In the genomic region with DNA sequence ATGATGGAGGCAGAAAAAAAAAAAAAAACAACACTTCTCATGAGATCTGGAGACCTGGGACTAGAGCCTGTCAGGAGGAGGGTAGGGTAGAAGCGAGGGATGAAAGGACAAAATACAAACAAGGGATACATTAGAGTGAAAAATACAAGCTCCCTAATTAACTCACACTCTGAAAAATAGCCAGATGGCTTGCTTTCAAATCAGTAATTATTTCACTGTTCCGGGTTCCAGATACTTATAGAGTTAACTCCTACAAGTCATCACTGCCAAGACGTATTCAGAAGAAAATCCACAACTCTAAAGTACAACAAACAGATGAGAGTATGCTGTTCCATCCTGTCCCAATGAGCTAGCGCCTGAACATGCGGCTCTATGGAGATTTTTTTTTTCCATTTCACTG, we compare ENCODE assay signal across 31 mouse cellular contexts. TPM values are rescaled to one million over a fixed set of nuclear protein-coding genes. Genes with fewer than 3 reads are reported as not detected.
DNase-seq lines count a peak whose midpoint lies in the region; ATAC-seq and TF ChIP-seq lines count a peak whose summit lies in the region.
"Had no signal": no experiment of that assay in that cellular context is flagged by ENCODE, and none has a peak within 500 bp of the region (broad histone marks: within the 10 kb centered on the region; RNA-seq: fewer than 3 reads in every experiment).

No protein-coding gene starts in this region.

- no peak for TF ChIP-seq CTCF in MEL (IDR thresholded peaks at IDR 0.05 in 2 of 3, conservative IDR thresholded peaks at IDR 0.05 in 1 of 3; ENCODE audit: control insufficient read depth in 1 of 3, insufficient read depth in 1 of 3, low read depth in 2 of 3, low read length in 3 of 3, poor library complexity in 1 of 3, severe bottlenecking in 1 of 3)
- no peak for TF ChIP-seq CTCF in forebrain, postnatal 0 days (IDR thresholded peaks at IDR 0.05; ENCODE audit: low read depth)

- no peak for TF ChIP-seq EP300 in MEL (IDR thresholded peaks at IDR 0.05; ENCODE audit: low read depth in 1 of 2, low read length in 2 of 2)

- 0 out of 2 replicates have a peak, but pooled peaks cover 9% of the 10 kb centered on the region for H3K4me1 ChIP-seq in forebrain, embryonic 15.5 days
- H3K4me1 ChIP-seq in forebrain, embryonic 11.5 days (replicated peaks; ENCODE audit: control insufficient read depth, insufficient read depth, low read length), result no peaks in the 10 kb centered on the region
- peaks cover 9 to 23% of the 10 kb centered on the region in 2 experiments for H3K4me1 ChIP-seq in MEL (ENCODE audit: control insufficient read depth in 1 of 2, insufficient read depth in 2 of 2, low read length in 2 of 2)
- H3K4me1 ChIP-seq in forebrain, postnatal 0 days (ENCODE audit: insufficient read depth), result no peaks in the 10 kb centered on the region
- H3K4me1 ChIP-seq: heart, embryonic 12.5 days; heart, embryonic 15.5 days; hindbrain, embryonic 10.5 days; hindbrain, embryonic 13.5 days; intestine, embryonic 15.5 days had no signal

- DNase-seq in forebrain, embryonic 11.5 days (ENCODE audit: low spot score), result no peak
- DNase-seq in MEL (ENCODE audit: low read depth, low spot score), result no peak
- peak; percentile 3 for DNase-seq in brain, adult 2 months (ENCODE audit: low read depth, low spot score)
- DNase-seq in forebrain, postnatal 0 days, result peak; percentile 6
- DNase-seq in thymus, postnatal 10 days (ENCODE audit: low spot score in 2 of 2), result no peak
- DNase-seq: adrenal gland, postnatal 10 days; adrenal gland, postnatal 36 days; cerebellum, adult 11-12 months; cerebellum, adult 8-10 months; cerebellum, postnatal 10 days; cerebellum, postnatal 36 days; gastrocnemius, postnatal 25 days; heart, adult 18-20 months; heart, postnatal 10 days; heart, postnatal 36 days; kidney, adult 18-20 months had no signal

- ATAC-seq in forebrain, embryonic 15.5 days (replicated peaks), result peak; percentile 87
- no peak for ATAC-seq in forebrain, embryonic 11.5 days (replicated peaks; ENCODE audit: low FRiP score)
- ATAC-seq in forebrain, postnatal 0 days, result peak; percentile 36; the same call in 1 of the 2 replicates
- ATAC-seq: hindbrain, embryonic 16.5 days; intestine, embryonic 15.5 days; Patski had no signal

- TF ChIP-seq POLR2A in MEL (IDR thresholded peaks at IDR 0.05; ENCODE audit: control insufficient read depth in 1 of 2, insufficient read depth in 1 of 2, low read depth in 1 of 2, low read length in 2 of 2, poor library complexity in 1 of 2), result no peak

- no peak for TF ChIP-seq RAD21 in MEL (IDR thresholded peaks at IDR 0.05; ENCODE audit: low read depth, low read length)

- no peaks in the 10 kb centered on the region for H3K27me3 ChIP-seq in forebrain, embryonic 15.5 days
- no peaks in the 10 kb centered on the region for H3K27me3 ChIP-seq in forebrain, embryonic 11.5 days (ENCODE audit: control insufficient read depth, insufficient read depth, low read length)
- no peaks in the 10 kb centered on the region for H3K27me3 ChIP-seq in MEL (ENCODE audit: control insufficient read depth in 1 of 2, insufficient read depth in 2 of 2, low read length in 2 of 2)
- H3K27me3 ChIP-seq in forebrain, postnatal 0 days (ENCODE audit: insufficient read depth, low read length), result no peaks in the 10 kb centered on the region
- H3K27me3 ChIP-seq: heart, embryonic 12.5 days; heart, embryonic 15.5 days; hindbrain, embryonic 13.5 days; intestine, embryonic 15.5 days; Patski had no signal

- 51% methylated on average over 5 of the region's 5 CpGs for WGBS in forebrain, embryonic 15.5 days
- 89% methylated on average over 5 of the region's 5 CpGs for WGBS in forebrain, embryonic 11.5 days
- WGBS in forebrain, postnatal 0 days, result 49% methylated on average over 5 of the region's 5 CpGs

- H3K9ac ChIP-seq in forebrain, embryonic 15.5 days (replicated peaks), result no peak overlapping the region
- no peak overlapping the region for H3K9ac ChIP-seq in forebrain, embryonic 11.5 days (ENCODE audit: low read length)
- H3K9ac ChIP-seq in MEL (ENCODE audit: control insufficient read depth, low read depth, low read length, poor library complexity, severe bottlenecking), result no peak overlapping the region
- H3K9ac ChIP-seq in forebrain, postnatal 0 days, result no peak overlapping the region
- H3K9ac ChIP-seq: heart, embryonic 12.5 days; heart, embryonic 15.5 days; hindbrain, embryonic 13.5 days; intestine, embryonic 15.5 days had no signal

- H3K9me3 ChIP-seq in forebrain, embryonic 15.5 days, result no peaks in the 10 kb centered on the region
- H3K9me3 ChIP-seq in forebrain, embryonic 11.5 days (ENCODE audit: control insufficient read depth, low read length), result no peaks in the 10 kb centered on the region
- H3K9me3 ChIP-seq in MEL (replicated peaks; ENCODE audit: insufficient read depth, low read length), result no peaks in the 10 kb centered on the region
- H3K9me3 ChIP-seq in forebrain, postnatal 0 days (ENCODE audit: low read length), result no peaks in the 10 kb centered on the region
- H3K9me3 ChIP-seq: heart, embryonic 12.5 days; heart, embryonic 15.5 days; hindbrain, embryonic 10.5 days; hindbrain, embryonic 13.5 days; intestine, embryonic 15.5 days had no signal

- no peaks in the 10 kb centered on the region for H3K36me3 ChIP-seq in forebrain, embryonic 15.5 days
- H3K36me3 ChIP-seq in forebrain, embryonic 11.5 days (ENCODE audit: control insufficient read depth, insufficient read depth, low read length), result no peaks in the 10 kb centered on the region
- peaks cover 0 to 25% of the 10 kb centered on the region in 2 experiments; a peak in 2 of 4 replicates for H3K36me3 ChIP-seq in MEL (ENCODE audit: control insufficient read depth in 1 of 2, insufficient read depth in 2 of 2, low read length in 2 of 2)
- no peaks in the 10 kb centered on the region for H3K36me3 ChIP-seq in forebrain, postnatal 0 days (ENCODE audit: insufficient read depth)
- H3K36me3 ChIP-seq: heart, embryonic 12.5 days; heart, embryonic 15.5 days; hindbrain, embryonic 10.5 days; intestine, embryonic 15.5 days had no signal

- H3K4me2 ChIP-seq in forebrain, embryonic 15.5 days (replicated peaks), result no peak overlapping the region
- H3K4me2 ChIP-seq in forebrain, embryonic 11.5 days (ENCODE audit: low read depth, low read length, severe bottlenecking), result no peak overlapping the region
- no peak overlapping the region for H3K4me2 ChIP-seq in forebrain, postnatal 0 days (ENCODE audit: low read depth)
- H3K4me2 ChIP-seq: heart, embryonic 12.5 days; heart, embryonic 15.5 days; hindbrain, embryonic 13.5 days; intestine, embryonic 15.5 days had no signal

- no peak overlapping the region for H3K27ac ChIP-seq in forebrain, embryonic 15.5 days (replicated peaks)
- no peak overlapping the region for H3K27ac ChIP-seq in forebrain, embryonic 11.5 days (ENCODE audit: low read depth, low read length)
- peak overlapping the region; percentile 70; the same call in 1 of the 2 replicates for H3K27ac ChIP-seq in MEL (ENCODE audit: control insufficient read depth, low read depth, low read length)
- no peak overlapping the region for H3K27ac ChIP-seq in forebrain, postnatal 0 days (ENCODE audit: low read depth, low read length)
- H3K27ac ChIP-seq: heart, embryonic 15.5 days; hindbrain, embryonic 10.5 days; hindbrain, embryonic 13.5 days; intestine, embryonic 15.5 days had no signal

- H3K79me2 ChIP-seq in MEL (ENCODE audit: control insufficient read depth, insufficient read depth, low read length, poor library complexity), result no peaks in the 10 kb centered on the region

- H3K4me3 ChIP-seq in forebrain, embryonic 15.5 days, result no peak overlapping the region
- H3K4me3 ChIP-seq in forebrain, embryonic 11.5 days (ENCODE audit: low read depth, low read length), result no peak overlapping the region
- no peak overlapping the region for H3K4me3 ChIP-seq in MEL (ENCODE audit: control insufficient read depth in 1 of 2, insufficient read depth in 1 of 2, low read depth in 2 of 2, low read length in 2 of 2)
- no peak overlapping the region for H3K4me3 ChIP-seq in forebrain, postnatal 0 days (ENCODE audit: low read depth, low read length)
- H3K4me3 ChIP-seq: heart, embryonic 12.5 days; heart, embryonic 15.5 days; hindbrain, embryonic 10.5 days; hindbrain, embryonic 13.5 days; intestine, embryonic 15.5 days had no signal

TF ChIP-seq in MEL, 35 proteins besides CTCF, POLR2A, EP300 and RAD21 (continues in another document):
- TF ChIP-seq MAX (IDR thresholded peaks at IDR 0.05; ENCODE audit: low read length), result no peak
- no peak for TF ChIP-seq GATA1 (IDR thresholded peaks at IDR 0.05; ENCODE audit: low read depth, low read length)
- no peak; the same call in 1 of the 2 replicates for TF ChIP-seq ZNF384 (IDR thresholded peaks at IDR 0.05; ENCODE audit: low read depth, low read length)
- TF ChIP-seq CHD2 (IDR thresholded peaks at IDR 0.05; ENCODE audit: low read length), result no peak
- TF ChIP-seq POLR2AphosphoS5 (IDR thresholded peaks at IDR 0.05; ENCODE audit: borderline replicate concordance, low read depth, low read length), result no peak

RNA-seq across cellular contexts. Expression of a gene that starts 20.6 kb away (rescaled TPM):
- polyA plus RNA-seq in forebrain, embryonic 15.5 days (2015; fragmentation: Nextera tagmentation; extraction: Ambion mirVana), result not detected in 2 replicates
- polyA plus RNA-seq in forebrain, embryonic 11.5 days (2014; fragmentation: Nextera tagmentation; extraction: Ambion mirVana), result not detected in 2 replicates
- total RNA-seq in MEL (2012; rRNA removed), result not detected in 2 replicates
- not detected for polyA plus RNA-seq in MEL (2012; ENCODE audit: insufficient read depth in 1 of 2, insufficient read length in 2 of 2, low read depth in 1 of 2, low replicate concordance in 2 of 2, missing spikeins in 1 of 2)
- not detected in 2 replicates for total RNA-seq in forebrain, postnatal 0 days (2014; rRNA removed)
- polyA plus RNA-seq in forebrain, postnatal 0 days (2015; fragmentation: Nextera tagmentation; extraction: Ambion mirVana), result not detected in 2 replicates
- total RNA-seq: adrenal gland, adult 18-20 months; adrenal gland, postnatal 36 days; ES-E14; gastrocnemius, adult 8-10 months; gastrocnemius, postnatal 25 days; heart, adult 18-20 months; heart, postnatal 10 days; heart, postnatal 36 days had no signal
- polyA plus RNA-seq: cortical plate, adult 2 months; embryonic facial prominence, embryonic 11.5 days; embryonic facial prominence, embryonic 14.5 days; gonadal fat pad, adult 2 months; heart, embryonic 15.5 days; hindbrain, embryonic 10.5 days; hindbrain, embryonic 13.5 days; hindbrain, embryonic 16.5 days; Patski had no signal

RNA-seq across cellular contexts. Expression of a gene that starts 33.8 kb away (rescaled TPM):
- 34.0 and 36.4 TPM in 2 replicates for polyA plus RNA-seq in forebrain, embryonic 15.5 days (2015; fragmentation: Nextera tagmentation; extraction: Ambion mirVana)
- polyA plus RNA-seq in forebrain, embryonic 11.5 days (2014; fragmentation: Nextera tagmentation; extraction: Ambion mirVana), result 22.7 and 25.5 TPM in 2 replicates
- 6.5 and 7.5 TPM in 2 replicates for total RNA-seq in MEL (2012; rRNA removed)
- 1 to 10 TPM in 1 of 2 experiments, not detected in 1; 4.6 TPM for polyA plus RNA-seq in MEL (2012; ENCODE audit: insufficient read depth in 1 of 2, insufficient read length in 2 of 2, low read depth in 1 of 2, low replicate concordance in 2 of 2, missing spikeins in 1 of 2)
- 36.3 and 39.9 TPM in 2 replicates for total RNA-seq in forebrain, postnatal 0 days (2014; rRNA removed)
- polyA plus RNA-seq in forebrain, postnatal 0 days (2015; fragmentation: Nextera tagmentation; extraction: Ambion mirVana), result 22.5 and 35.0 TPM in 2 replicates

RNA-seq across cellular contexts. Expression of a gene that starts 34.0 kb away (rescaled TPM):
- polyA plus RNA-seq in forebrain, embryonic 15.5 days (2015; fragmentation: Nextera tagmentation; extraction: Ambion mirVana), result 60.8 and 64.1 TPM in 2 replicates
- 75.2 and 87.1 TPM in 2 replicates for polyA plus RNA-seq in forebrain, embryonic 11.5 days (2014; fragmentation: Nextera tagmentation; extraction: Ambion mirVana)
- 206 and 207 TPM in 2 replicates for total RNA-seq in MEL (2012; rRNA removed)
- polyA plus RNA-seq in MEL (2012; ENCODE audit: insufficient read depth in 1 of 2, insufficient read length in 2 of 2, low read depth in 1 of 2, low replicate concordance in 2 of 2, missing spikeins in 1 of 2), result 100 to 1,000 TPM in 1 of 2 experiments, not detected in 1; 158 TPM
- 82.9 and 115 TPM in 2 replicates for total RNA-seq in forebrain, postnatal 0 days (2014; rRNA removed)
- 65.5 and 76.9 TPM in 2 replicates for polyA plus RNA-seq in forebrain, postnatal 0 days (2015; fragmentation: Nextera tagmentation; extraction: Ambion mirVana)

Comparison
In these comparisons a context has a peak if more than half of its experiments do, and no peak if none do; other contexts are left out.
1. DNase-seq: peak in brain, adult 2 months (single experiment) and forebrain, postnatal 0 days (single experiment); none in forebrain, embryonic 11.5 days (single experiment), MEL (single experiment) and thymus, postnatal 10 days (0 of 2).